Mouse (Mus musculus): ENCODE results near the gene Fbxw5.

DNA sequence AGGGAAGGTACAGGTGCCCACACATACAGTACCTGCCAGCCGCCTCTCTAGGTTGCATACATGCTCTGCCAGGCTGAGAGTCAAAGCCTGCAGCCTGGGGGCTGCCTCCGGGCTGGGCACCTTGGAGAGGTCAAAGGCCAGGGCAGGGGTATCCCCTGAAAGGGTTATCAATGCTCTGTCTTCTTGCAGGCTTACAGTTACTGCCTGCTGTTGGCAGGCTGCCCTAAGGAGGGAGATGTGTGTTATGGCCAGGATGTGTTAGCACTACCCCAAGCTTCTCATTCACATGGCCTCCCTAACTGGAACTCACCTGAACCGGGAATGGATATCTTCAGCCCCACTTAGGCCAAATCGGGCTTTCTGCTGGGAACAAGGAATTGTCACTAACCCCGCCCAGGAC is 40.4 kb upstream of the Fbxw5 start:
- TF ChIP-seq CTCF (IDR thresholded peaks at IDR 0.05; ENCODE audit: borderline replicate concordance, extremely low read depth, insufficient read depth, insufficient read length), result no peak
- TF ChIP-seq POLR2A (IDR thresholded peaks at IDR 0.05; ENCODE audit: borderline replicate concordance, extremely low read depth, insufficient read depth, insufficient read length, poor library complexity, severe bottlenecking), result no peak

All from brain, embryonic 14.5 days (tissue).